Mouse (Mus musculus): Measurements from ENCODE around the gene Gm5483.
"Not testable (repeated sequence)": the region's sequence is repeated elsewhere in the genome, so short reads cannot be mapped to it uniquely, and the experiment has no call there.

GRCm38 (mm10) chr16:36167841-36168240 lies 16.2 kb upstream of the Gm5483 start:
- TF ChIP-seq CTCF (IDR thresholded peaks at IDR 0.05; ENCODE audit: low read depth, low read length); POLR2A (IDR thresholded peaks at IDR 0.05; ENCODE audit: borderline replicate concordance, low read depth, low read length): not testable (repeated sequence)

All from bone marrow macrophage, adult 2 months (primary cell).